Mouse (Mus musculus): ENCODE data around the gene Fmo2. TPM values are rescaled to one million over a fixed set of nuclear protein-coding genes. Genes with fewer than 3 reads are reported as not detected.

Gene Fmo2
- polyA plus RNA-seq, 1 experiment from 2014 or later: 16.4 TPM

GRCm38 (mm10) chr1:162831838-162832573 is 66.5 kb downstream of the Fmo2 start:
- H3K4me2 ChIP-seq (replicated peaks; ENCODE audit: low read depth): no peak overlapping the region
- no peak overlapping the region for H3K9ac ChIP-seq (ENCODE audit: low read length)
- 14% methylated on average over 5 of the region's 5 CpGs for WGBS
- H3K9me3 ChIP-seq (ENCODE audit: control insufficient read depth, low read length): no peaks in the 10 kb centered on the region
- H3K27me3 ChIP-seq (ENCODE audit: control insufficient read depth, insufficient read depth, low read length): no peaks in the 10 kb centered on the region
- no peak for ATAC-seq (ENCODE audit: low FRiP score, low TSS enrichment)
- no peaks in the 10 kb centered on the region for H3K36me3 ChIP-seq (ENCODE audit: control insufficient read depth, insufficient read depth, low read length)
- H3K4me1 ChIP-seq (replicated peaks; ENCODE audit: control insufficient read depth, insufficient read depth): no peaks in the 10 kb centered on the region
- no peak overlapping the region for H3K4me3 ChIP-seq (ENCODE audit: low read depth, low read length)
- TF ChIP-seq CTCF (IDR thresholded peaks at IDR 0.05; ENCODE audit: low read depth) (no peak), EP300 (optimal IDR thresholded peaks at IDR 0.05) (no peak)
- no peak overlapping the region for H3K27ac ChIP-seq (replicated peaks)
- no peak for DNase-seq (ENCODE audit: low spot score)

Other genes starting within 250 kb of the Fmo2 start
- not detected in 2 replicates for gene Myocos, start 240.5 kb downstream of the Fmo2 start, polyA plus RNA-seq (2015; fragmentation: Nextera tagmentation; extraction: Ambion mirVana)
- 58.3 and 66.3 TPM in 2 replicates for gene Prrc2c, start 158.2 kb downstream of the Fmo2 start, polyA plus RNA-seq (2015; fragmentation: Nextera tagmentation; extraction: Ambion mirVana)
- 0.51 and 0.62 TPM in 2 replicates for gene Fmo4, start 84.8 kb downstream of the Fmo2 start, polyA plus RNA-seq (2015; fragmentation: Nextera tagmentation; extraction: Ambion mirVana)
- gene Fmo1, start 32.1 kb downstream of the Fmo2 start, polyA plus RNA-seq (2015; fragmentation: Nextera tagmentation; extraction: Ambion mirVana): 14.7 and 18.3 TPM in 2 replicates
- gene Fmo6, start 38.8 kb upstream of the Fmo2 start, polyA plus RNA-seq (2015; fragmentation: Nextera tagmentation; extraction: Ambion mirVana): 0.08 TPM in 1 of 2 replicates, not detected in the other
- gene Fmo3, start 85.8 kb upstream of the Fmo2 start, polyA plus RNA-seq (2015; fragmentation: Nextera tagmentation; extraction: Ambion mirVana): 0.06 and 0.10 TPM in 2 replicates
- gene Mroh9, start 186.9 kb upstream of the Fmo2 start, polyA plus RNA-seq (2015; fragmentation: Nextera tagmentation; extraction: Ambion mirVana): not detected in 2 replicates

Measured in stomach, postnatal 0 days (tissue).